Mouse (Mus musculus): Measurements from ENCODE around the gene Pygl. TPM values are rescaled to one million over a fixed set of nuclear protein-coding genes. Genes with fewer than 3 reads are reported as not detected.
"Not testable (repeated sequence)": the region's sequence is repeated elsewhere in the genome, so short reads cannot be mapped to it uniquely, and the experiment has no call there.

Pygl gene
- total RNA-seq, 2 experiments from 2014 or later = 0.97 to 2.0 TPM

GRCm38 (mm10) chr12:70169969-70170368 is 61.3 kb downstream of the Pygl start:
- TF ChIP-seq CTCF (IDR thresholded peaks at IDR 0.05) = peak; percentile 11; the same call in 1 of the 2 replicates
- Histone ChIP-seq H3K4me3 (no peak overlapping the region), H3K27ac (no peak overlapping the region)
- intact Hi-C loops (cut with DNase I) = no loop called here
- no peak for DNase-seq

GRCm38 (mm10) chr12:70167950-70168349 is 63.3 kb downstream of the Pygl start:
- intact Hi-C loops (cut with DNase I) = no loop called here
- no peak overlapping the region for H3K4me3 ChIP-seq
- TF ChIP-seq CTCF (IDR thresholded peaks at IDR 0.05) = no peak
- no peak overlapping the region for H3K27ac ChIP-seq
- DNase-seq = no peak

- intact Hi-C loops (cut with DNase I) = no loop called here
- no peak for DNase-seq
- Histone ChIP-seq H3K4me3 (no peak overlapping the region), H3K27ac (no peak overlapping the region)
- TF ChIP-seq CTCF (IDR thresholded peaks at IDR 0.05) = no peak
Observed at GRCm38 (mm10) chr12:70164741-70165140, 66.5 kb downstream of the Pygl start.

GRCm38 (mm10) chr12:70161057-70161456 is 70.2 kb downstream of the Pygl start:
- no peak for DNase-seq
- intact Hi-C loops (cut with DNase I) = no loop called here
- Histone ChIP-seq H3K27ac (no peak overlapping the region), H3K4me3 (no peak overlapping the region)
- TF ChIP-seq CTCF (IDR thresholded peaks at IDR 0.05) = no peak

- TF ChIP-seq CTCF (IDR thresholded peaks at IDR 0.05) = no peak
- no peak overlapping the region for H3K4me3 ChIP-seq
- no peak overlapping the region for H3K27ac ChIP-seq
- intact Hi-C loops (cut with DNase I) = no loop called here
- DNase-seq = no peak
Observed at GRCm38 (mm10) chr12:70157292-70158066, 73.8 kb downstream of the Pygl start.

- Histone ChIP-seq H3K27ac (no peak overlapping the region), H3K4me3 (no peak overlapping the region)
- DNase-seq = no peak
- intact Hi-C loops (cut with DNase I) = no loop called here
- TF ChIP-seq CTCF (IDR thresholded peaks at IDR 0.05) = no peak
Observed at GRCm38 (mm10) chr12:70156222-70156621, 75.1 kb downstream of the Pygl start.

GRCm38 (mm10) chr12:70153842-70154241 is 77.4 kb downstream of the Pygl start, which contains the start of gene Abhd12b:
Gene Abhd12b (plus strand): TSS chr12:70154142.
- Histone ChIP-seq H3K4me3 (no peak within 1 kb of the TSS), H3K27ac (no peak within 1 kb of the TSS)
- intact Hi-C loops (cut with DNase I) = no loop called here
- no peak for TF ChIP-seq CTCF (IDR thresholded peaks at IDR 0.05)
- DNase-seq = no peak

- intact Hi-C loops (cut with DNase I) = loop anchor here (10.0 kb wide), 2 partner anchors 224 to 394 kb away; no protein-coding TSS in a partner anchor
- peak overlapping the region; percentile 69 for H3K4me3 ChIP-seq
- H3K27ac ChIP-seq = peak overlapping the region; percentile 75
- DNase-seq = no peak
- TF ChIP-seq CTCF (IDR thresholded peaks at IDR 0.05) = no peak
Observed at GRCm38 (mm10) chr12:70148631-70149265, 82.5 kb downstream of the Pygl start.

- Histone ChIP-seq H3K4me3 (peak overlapping the region; percentile 69), H3K27ac (peak overlapping the region; percentile 75)
- TF ChIP-seq CTCF (IDR thresholded peaks at IDR 0.05) = no peak
- peak; percentile 27 for DNase-seq
- intact Hi-C loops (cut with DNase I) = loop anchor here (2.0 to 10.0 kb wide), 3 partner anchors 35 to 393 kb away; partner anchors contain the start of gene Nin
Observed at GRCm38 (mm10) chr12:70147986-70148630, 83.2 kb downstream of the Pygl start.

- Histone ChIP-seq H3K27ac (no peak overlapping the region), H3K4me3 (no peak overlapping the region)
- no peak for DNase-seq
- intact Hi-C loops (cut with DNase I) = loop anchor here (2.0 to 10.0 kb wide), 3 partner anchors 183 to 391 kb away; no protein-coding TSS in a partner anchor
- TF ChIP-seq CTCF (IDR thresholded peaks at IDR 0.05) = no peak
Observed at GRCm38 (mm10) chr12:70145586-70145985, 85.7 kb downstream of the Pygl start.

- peak; percentile 48 for DNase-seq
- peak; percentile 74 for TF ChIP-seq CTCF (IDR thresholded peaks at IDR 0.05)
- Histone ChIP-seq H3K27ac (peak overlapping the region; percentile 62), H3K4me3 (peak overlapping the region; percentile 52)
- intact Hi-C loops (cut with DNase I) = loop anchor here (2.0 to 10.0 kb wide), 4 partner anchors 83 to 390 kb away; no protein-coding TSS in a partner anchor
Observed at GRCm38 (mm10) chr12:70144637-70145448, 86.4 kb downstream of the Pygl start.

GRCm38 (mm10) chr12:70144106-70144587 is 87.1 kb downstream of the Pygl start:
- peak; percentile 34 for DNase-seq

More at GRCm38 (mm10) chr12:70144106-70144587, 87.1 kb downstream of the Pygl start:
- intact Hi-C loops (cut with DNase I) = loop anchor here (2.0 to 10.0 kb wide), 4 partner anchors 82 to 389 kb away; no protein-coding TSS in a partner anchor
- H3K4me3 ChIP-seq = not testable (repeated sequence)
- peak overlapping the region; percentile 62; the same call in 1 of the 2 replicates for H3K27ac ChIP-seq

All from gastrocnemius, adult 2 months (tissue).